Mouse (Mus musculus) CH12.LX (cell line): ENCODE measurements around the gene Abt1.

Experiments used
- CHD1 ChIP-seq: IDR thresholded peaks from 2 replicates; pipeline ENCODE4 v1.6.1; 2012; ENCODE audit warnings: low read depth, low read length, improper control_type of control experiment, inconsistent platforms
- ELF1 ChIP-seq: IDR thresholded peaks from 2 replicates; pipeline ENCODE4 v1.6.1; 2014; ENCODE audit warnings: low read depth, mild to moderate bottlenecking, inconsistent platforms, low read length, improper control_type of control experiment
- MAFK ChIP-seq: IDR thresholded peaks from 2 replicates; pipeline ENCODE4 v1.6.1; 2011; ENCODE audit warnings: low read length, improper control_type of control experiment; ENCODE audit not compliant: insufficient replicate concordance
- POLR2A ChIP-seq: IDR thresholded peaks from 2 replicates; pipeline ENCODE4 v1.6.1; 2011; ENCODE audit warnings: low read depth, mild to moderate bottlenecking, improper control_type of control experiment, low read length
- SIN3A ChIP-seq: IDR thresholded peaks from 2 replicates; pipeline ENCODE4 v1.6.1; 2012; ENCODE audit warnings: low read length, improper control_type of control experiment, inconsistent platforms

DNA sequence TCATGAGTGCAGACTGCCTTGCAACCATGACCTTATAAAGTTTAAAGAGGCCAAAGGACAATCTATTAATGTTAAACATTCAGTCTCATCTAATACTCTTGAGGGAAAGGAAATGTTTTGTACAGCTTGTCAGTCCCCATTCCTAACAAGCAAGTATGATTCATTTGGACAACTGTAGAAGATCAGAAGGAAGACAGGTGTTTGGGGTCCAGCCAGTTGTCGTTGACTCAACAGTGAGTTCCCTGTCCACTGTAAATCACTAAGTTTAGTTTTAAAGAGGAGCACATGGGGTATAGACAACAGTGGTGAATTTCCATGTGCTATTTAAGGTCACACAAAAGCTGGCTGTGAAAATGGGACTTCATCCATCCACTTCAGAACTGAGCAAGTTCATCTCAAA, 51.2 kb downstream of the Abt1 start:
- TF ChIP-seq ELF1 (no peak), CHD1 (no peak), POLR2A (no peak), MAFK (no peak), SIN3A (no peak)
